Mouse (Mus musculus) hindlimb bud, embryonic 11.5 days (tissue): ENCODE measurements around the gene Trp73.
A peak's percentile ranks its signal among the peaks of the same experiment; 100 is the strongest.

ENCODE experiments used
- DNase-seq: peaks from one replicate; pipeline ENCODE4 v3.0.0-alpha.2; 2012; ENCODE audit warnings: low read depth, low spot score; ENCODE audit errors: extremely low spot score

Trp73 gene

DNA sequence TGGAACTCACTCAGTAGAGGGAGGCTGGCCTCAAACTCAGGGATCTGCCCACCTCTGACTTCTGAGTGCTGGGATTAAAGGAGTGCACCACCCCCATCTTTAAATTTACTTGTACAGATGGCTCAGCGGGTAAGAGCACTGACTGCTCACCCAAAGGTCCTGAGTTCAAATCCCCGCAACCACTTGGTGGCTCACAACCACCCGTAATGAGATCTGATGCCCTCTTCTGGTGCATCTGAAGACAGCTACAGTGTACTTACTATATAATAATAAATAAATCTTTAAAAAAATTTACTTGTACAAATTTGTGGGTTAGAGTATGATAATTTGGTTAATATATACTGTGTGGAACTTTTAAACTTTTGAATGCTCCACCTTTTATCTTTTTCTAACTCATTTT is 4.7 kb upstream of the Trp73 start:
- DNase-seq: no peak

- peak; percentile 73 for DNase-seq
Observed at GRCm38 (mm10) chr4:154142211-154143040, 2.4 kb upstream of the Trp73 start, which contains the start of gene Wrap73. Gene Wrap73 (plus strand): TSS chr4:154142372.

DNA sequence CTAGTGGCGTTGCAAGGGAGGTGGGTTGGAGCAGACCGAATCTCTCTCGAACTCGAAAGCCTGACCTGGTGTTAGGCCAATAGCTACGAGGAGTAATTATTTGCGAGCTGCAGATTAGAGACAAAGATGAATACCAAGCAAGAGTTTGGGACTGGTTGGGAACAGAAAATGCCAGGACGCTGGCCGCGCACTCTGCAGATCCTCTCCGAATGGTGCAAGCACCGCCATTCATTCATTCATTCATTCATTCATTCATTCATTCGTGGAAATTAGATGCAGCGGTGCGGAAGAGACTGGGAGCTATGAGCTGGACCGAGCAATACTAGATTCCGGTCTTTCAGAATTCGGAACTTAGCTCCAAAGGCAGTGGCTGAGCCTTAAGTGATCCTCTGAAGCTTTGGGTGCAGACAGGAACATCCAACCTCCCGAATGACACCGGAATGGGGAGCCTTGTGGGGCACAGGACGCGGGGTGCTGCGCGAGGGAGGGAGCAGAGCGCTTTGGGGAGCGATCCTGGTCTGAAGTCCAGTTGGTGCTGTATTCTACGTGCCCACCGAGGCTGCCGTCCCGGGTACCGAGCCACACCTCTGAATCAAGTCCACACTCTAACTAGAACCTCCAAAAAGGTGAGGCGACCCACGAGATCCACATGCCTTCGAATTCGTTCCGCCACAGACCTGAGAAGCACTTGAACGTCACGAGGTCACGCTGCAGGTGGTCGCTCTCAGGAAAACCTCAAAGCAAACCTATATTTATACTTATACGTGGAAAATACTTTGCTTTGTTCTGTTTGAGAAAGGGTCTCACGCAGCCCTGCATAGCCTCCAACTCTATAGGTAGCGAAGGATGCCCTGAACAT is 1.2 kb upstream of the Trp73 start:
- no peak for DNase-seq

DNA sequence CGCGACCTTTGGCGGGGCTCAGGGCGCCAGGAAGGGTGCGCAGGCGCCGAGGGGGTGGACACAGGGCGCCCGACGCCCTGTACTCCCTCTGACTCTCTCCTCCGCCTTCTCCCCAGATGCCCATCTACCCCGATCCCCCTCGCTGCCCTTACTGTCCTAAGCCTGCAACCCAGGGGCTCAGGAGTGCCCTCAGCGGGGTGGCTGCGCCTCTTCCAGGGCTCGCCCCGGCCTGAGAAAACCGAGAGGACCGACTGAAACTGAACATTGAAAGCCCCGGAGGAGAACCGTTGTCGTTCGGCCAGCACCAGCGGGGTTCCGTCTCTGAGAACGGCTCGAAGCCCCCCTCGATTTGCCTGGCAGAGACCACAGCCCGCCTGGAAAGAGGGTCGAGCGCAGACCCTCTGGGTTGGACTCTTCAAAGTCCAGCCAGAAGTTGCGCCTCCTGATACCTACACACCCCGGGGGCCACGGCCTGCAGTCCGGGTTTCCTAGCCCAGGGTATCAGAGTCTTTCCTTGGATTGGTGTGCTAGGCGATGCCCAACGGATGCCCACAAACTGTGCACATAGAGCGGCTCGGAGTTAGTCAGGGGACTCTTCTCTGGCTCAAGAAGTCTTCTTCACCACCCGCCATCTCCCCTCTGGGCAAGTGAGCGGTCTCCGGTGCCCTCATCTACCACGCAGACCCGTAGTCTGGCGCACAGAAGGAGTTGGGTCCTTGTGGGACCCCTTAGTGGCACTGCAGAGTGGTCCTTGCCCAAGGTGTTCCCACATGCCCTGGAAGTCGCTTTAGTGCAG is 403 bp upstream of the Trp73 start:
- DNase-seq: no peak

DNA sequence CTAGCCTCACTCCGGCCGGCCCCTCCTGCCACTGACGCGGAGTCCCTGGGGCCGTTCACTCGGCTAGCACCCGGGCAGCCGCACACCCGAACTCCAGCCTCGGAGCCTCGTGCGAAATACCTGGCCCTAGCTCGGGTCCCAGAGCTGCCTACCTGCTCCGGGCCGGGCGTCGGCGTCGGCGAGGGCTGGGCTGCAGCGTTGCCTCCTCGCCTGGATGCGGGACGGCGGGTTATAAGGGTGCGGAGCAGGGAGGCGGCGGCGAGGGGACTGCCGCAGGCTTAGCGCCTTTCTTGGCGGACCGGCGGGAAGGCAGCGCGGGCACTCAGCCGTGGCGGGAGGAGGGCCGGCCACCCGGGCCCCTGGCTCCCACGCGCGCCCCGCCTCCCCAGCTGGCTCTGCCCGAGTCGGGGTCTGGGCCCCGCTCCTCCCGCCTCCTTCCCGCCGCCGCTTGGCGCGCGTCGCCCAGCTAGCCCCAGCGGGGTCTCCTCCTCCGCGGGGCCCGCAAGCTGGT is 282 bp downstream of the Trp73 start:
- no peak for DNase-seq

- no peak for DNase-seq
Observed at GRCm38 (mm10) chr4:154137139-154137538, 2.9 kb downstream of the Trp73 start.

DNA sequence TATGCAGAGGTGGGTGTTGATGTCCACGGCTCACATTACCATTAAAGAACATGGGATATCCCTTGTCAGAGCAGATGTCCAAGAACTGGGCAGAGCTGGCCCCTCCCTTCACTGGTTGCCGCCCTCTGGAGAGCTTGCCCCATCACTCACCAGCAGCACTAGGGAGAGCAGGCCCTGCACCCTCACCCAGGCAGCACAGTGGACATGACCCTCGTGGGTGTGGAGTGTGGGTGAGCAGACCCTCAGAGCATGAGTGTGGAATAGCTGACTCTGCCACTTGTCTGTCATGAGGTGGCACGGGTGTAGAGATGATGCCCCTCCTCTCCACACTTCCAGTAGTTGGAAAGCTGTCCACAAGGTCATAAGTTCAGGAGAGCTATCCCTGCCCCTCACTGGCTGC is 5.2 kb downstream of the Trp73 start:
- no peak for DNase-seq

GRCm38 (mm10) chr4:154131894-154132293 is 8.1 kb downstream of the Trp73 start:
- no peak for DNase-seq

- DNase-seq: no peak
Observed at GRCm38 (mm10) chr4:154129950-154130349, 10.1 kb downstream of the Trp73 start.

DNA sequence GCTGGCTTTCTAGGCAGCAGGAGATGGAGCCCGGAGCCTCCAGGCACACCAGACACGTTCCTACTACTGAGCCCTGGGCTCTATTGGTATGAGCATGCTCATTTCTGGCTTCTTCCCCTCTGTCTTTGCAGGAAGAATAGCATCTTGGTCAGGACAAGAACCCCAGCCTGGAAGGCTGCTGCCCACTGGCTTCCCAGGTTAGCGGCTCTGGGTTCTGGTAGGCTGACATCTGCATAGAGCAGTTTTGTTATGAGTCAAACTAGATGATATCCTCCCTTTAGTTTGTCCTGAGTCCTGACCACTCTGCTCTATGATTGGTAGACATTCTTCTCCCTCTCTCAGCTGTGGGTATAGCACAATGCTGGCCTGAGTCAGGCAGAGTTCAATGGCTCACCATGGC is 12.7 kb downstream of the Trp73 start:
- DNase-seq: no peak

GRCm38 (mm10) chr4:154125202-154125601 is 14.8 kb downstream of the Trp73 start:
- DNase-seq: no peak

- no peak for DNase-seq
Observed at GRCm38 (mm10) chr4:154123553-154123952, 16.5 kb downstream of the Trp73 start.

DNA sequence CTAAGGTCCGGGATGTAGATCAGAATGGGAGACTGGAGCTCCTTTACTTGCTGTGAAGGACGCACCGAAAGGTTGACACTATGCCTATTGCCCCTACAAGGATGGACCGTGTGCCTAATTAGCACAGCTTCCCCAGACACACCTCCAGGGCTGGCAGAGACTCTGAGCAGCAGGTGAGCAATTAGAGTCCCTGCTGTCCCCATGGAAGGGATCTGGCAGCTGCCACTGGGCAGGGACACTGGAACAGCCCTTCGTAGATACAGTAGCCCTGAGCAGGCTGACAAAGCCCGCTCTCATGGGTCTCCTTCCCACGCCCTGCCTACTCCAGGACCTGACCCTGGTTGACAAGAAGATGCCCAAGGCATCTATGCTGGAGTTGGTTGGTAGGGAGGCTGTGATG is 17.6 kb downstream of the Trp73 start:
- DNase-seq: no peak

DNA sequence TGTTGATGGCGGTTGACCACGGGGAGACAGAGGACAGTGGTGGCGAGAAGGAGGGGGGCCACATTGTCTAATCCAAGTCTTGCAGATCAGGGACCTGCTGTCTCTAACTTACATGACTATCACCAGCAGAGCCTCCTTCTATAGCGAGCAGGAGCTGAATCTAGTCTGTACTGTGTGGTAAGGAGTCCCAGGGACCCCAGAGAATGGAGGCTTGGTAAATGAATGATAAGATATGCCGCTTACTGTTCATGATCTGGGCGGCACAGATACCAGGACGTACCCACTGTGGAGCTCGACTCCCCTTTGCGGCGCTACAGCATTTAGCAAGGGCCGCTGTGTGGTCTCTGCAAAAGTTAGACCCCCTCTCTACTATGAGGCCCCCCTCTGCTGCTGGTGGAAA is 18.2 kb downstream of the Trp73 start:
- DNase-seq: no peak

DNA sequence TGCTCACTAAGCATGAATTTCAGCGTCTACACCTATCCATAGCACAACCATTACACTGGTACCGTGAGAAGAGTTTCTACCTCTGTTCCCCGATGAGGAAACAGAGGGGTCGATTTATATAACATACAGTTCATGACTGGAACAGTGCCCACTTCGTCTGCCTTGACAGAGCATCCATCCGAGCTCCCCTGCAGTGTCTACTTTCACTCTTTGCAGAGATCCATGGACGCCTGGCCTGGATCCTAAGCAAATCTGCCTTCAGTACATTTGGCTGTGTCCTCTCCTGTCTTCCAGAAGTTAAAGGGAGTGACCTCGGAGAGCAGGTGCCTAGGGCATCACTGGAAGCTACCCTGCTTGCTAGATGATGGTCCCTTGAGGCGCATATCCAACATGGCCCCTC is 20.8 kb downstream of the Trp73 start:
- DNase-seq: no peak

GRCm38 (mm10) chr4:154118782-154119181 is 21.2 kb downstream of the Trp73 start:
- no peak for DNase-seq

DNA sequence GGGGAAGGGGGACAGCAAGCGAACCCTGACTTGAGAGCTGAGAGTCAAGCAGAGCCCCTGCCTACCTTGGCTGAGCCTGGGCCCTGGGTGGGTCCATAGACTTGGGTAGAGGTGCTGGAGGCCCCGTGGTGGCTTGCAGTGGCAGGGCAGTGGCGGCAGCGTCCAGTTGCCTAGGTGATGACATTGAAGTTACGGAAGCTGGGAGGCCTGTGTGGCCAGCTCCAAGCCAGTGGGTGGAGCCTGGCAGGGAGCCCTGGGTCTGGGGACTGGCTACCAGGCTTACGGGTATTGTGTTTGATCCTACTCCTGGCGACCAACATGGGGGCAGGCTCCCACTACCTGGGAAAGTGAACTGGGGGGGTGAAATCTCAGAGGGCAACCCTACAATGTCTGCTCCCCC is 23.6 kb downstream of the Trp73 start:
- no peak for DNase-seq

GRCm38 (mm10) chr4:154109850-154110243 is 30.2 kb downstream of the Trp73 start:
- no peak for DNase-seq

- no peak for DNase-seq
Observed at GRCm38 (mm10) chr4:154109216-154109849, 30.7 kb downstream of the Trp73 start.

DNA sequence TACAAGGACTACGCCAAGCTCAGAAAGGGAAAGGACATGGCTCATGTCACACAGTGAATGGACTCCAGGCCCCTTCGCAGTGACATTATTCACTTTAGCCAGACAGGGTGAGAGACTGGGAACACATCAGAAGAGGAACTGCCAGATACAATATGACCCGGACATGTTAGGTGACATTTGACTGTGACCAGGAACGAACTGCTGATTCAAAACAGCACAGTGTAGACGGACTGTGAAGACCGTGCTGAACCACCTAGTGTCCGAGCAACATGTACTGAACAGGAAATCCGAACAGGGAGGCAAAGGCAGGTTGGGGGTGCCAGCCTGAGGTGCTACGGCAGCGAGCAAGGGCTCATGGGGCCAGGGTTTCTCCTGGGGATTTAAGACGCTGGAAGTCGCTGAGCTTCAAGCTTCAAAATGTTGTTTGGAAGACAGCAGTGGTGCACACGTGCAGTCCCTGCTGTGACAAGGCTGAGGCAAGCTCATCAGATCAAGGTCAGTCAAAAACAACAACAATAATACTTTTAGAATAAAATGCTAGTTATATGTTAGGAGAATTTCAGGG is 33.4 kb downstream of the Trp73 start:
- DNase-seq: no peak
